Mouse (Mus musculus) heart, postnatal 0 days (tissue): ENCODE measurements around the gene 2310061I04Rik. TPM values are rescaled to one million over a fixed set of nuclear protein-coding genes. Genes with fewer than 3 reads are reported as not detected.

ENCODE experiments used
- ATAC-seq: fragments of 200-750 bp; cut with Nextera tagmentation; 2 replicates; pipeline ENCODE4 v1.8.0; 2017; ENCODE audit warnings: low read depth, moderate number of reproducible peaks, moderate library complexity; ENCODE audit not compliant: insufficient read depth
- DNase-seq: peaks from one replicate; pipeline ENCODE4 v3.0.0-alpha.2; 2016; ENCODE audit warnings: low spot score
- H3K27ac ChIP-seq: fragments of 300-500 bp; sonication (generic); 2 replicates; pipeline ENCODE4 v1.5.1; 2014; ENCODE audit warnings: low read depth, mild to moderate bottlenecking
- H3K27me3 ChIP-seq: fragments of 300-500 bp; sonication (generic); 2 replicates; pipeline ENCODE4 v1.6.1; 2014; ENCODE audit warnings: low read length, mixed read lengths; ENCODE audit not compliant: control insufficient read depth, insufficient read depth
- H3K36me3 ChIP-seq: fragments of 300-500 bp; sonication (generic); replicated peaks from 2 replicates; pipeline ENCODE4 v1.6.1; 2014; ENCODE audit warnings: low read length, mixed read lengths; ENCODE audit not compliant: control insufficient read depth, insufficient read depth
- H3K4me1 ChIP-seq: fragments of 300-500 bp; sonication (generic); 2 replicates; pipeline ENCODE4 v1.6.1; 2014; ENCODE audit warnings: antibody characterized with exemption; ENCODE audit not compliant: control insufficient read depth, insufficient read depth
- H3K4me2 ChIP-seq: fragments of 300-500 bp; sonication (generic); 2 replicates; pipeline ENCODE4 v1.6.1; 2014; ENCODE audit warnings: low read depth, mild to moderate bottlenecking, low read length, moderate library complexity
- H3K4me3 ChIP-seq: fragments of 300-500 bp; sonication (generic); 2 replicates; pipeline ENCODE4 v1.5.1; 2014; ENCODE audit warnings: low read depth, low read length
- H3K9ac ChIP-seq: fragments of 300-500 bp; sonication (generic); replicated peaks from 2 replicates; pipeline ENCODE4 v1.6.1; 2014; ENCODE audit warnings: low read depth, low read length, mixed read lengths
- H3K9me3 ChIP-seq: fragments of 300-500 bp; sonication (generic); replicated peaks from 2 replicates; pipeline ENCODE4 v1.6.1; 2016; ENCODE audit warnings: low read length; ENCODE audit not compliant: control insufficient read depth
- CTCF ChIP-seq: IDR thresholded peaks from 2 replicates; pipeline ENCODE4 v1.5.1; 2016; ENCODE audit warnings: antibody characterized with exemption, control low read depth, low read depth
- EP300 ChIP-seq: IDR thresholded peaks from 2 replicates; pipeline ENCODE4 v1.6.1; 2016; ENCODE audit warnings: antibody characterized with exemption, low read depth
- WGBS: fragments of 180-500 bp; shearing (Covaris S2); extraction: QIAGEN DNeasy Blood & Tissue Kit; methylation state at CpG from one replicate; pipeline ENCODE4 v1.1.7; 2014; 5-methylcytosine and 5-hydroxymethylcytosine counted together
- polyA plus RNA-seq: library from polyadenylated mRNA; unstranded; fragments of >200 nt; fragmentation: Nextera tagmentation; extraction: Ambion mirVana; gene quantifications from 2 replicates; pipeline ENCODE4 v1.2.1, GENCODE M21; 2015
- total RNA-seq: library from RNA; depleted of rRNA; stranded (reverse); fragments of >200 nt; gene quantifications from 2 replicates; pipeline ENCODE4 v1.2.3, GENCODE M21; 2014; ENCODE audit warnings: low replicate concordance

2310061I04Rik gene
- total and polyA plus RNA-seq, 2 experiments from 2014 or later = 32.5 to 53.1 TPM

GRCm38 (mm10) chr17:35921710-35922109 lies 24.5 kb upstream of the 2310061I04Rik start:
- DNase-seq (no peak), ATAC-seq (no peak)
- WGBS = 55% methylated on average over 4 of the region's 4 CpGs
- peaks cover 46% of the 10 kb centered on the region for H3K36me3 ChIP-seq
- H3K27ac ChIP-seq = no peak overlapping the region
- H3K27me3 ChIP-seq = no peaks in the 10 kb centered on the region
- no peak overlapping the region for H3K4me2 ChIP-seq
- TF ChIP-seq CTCF = no peak
- TF ChIP-seq EP300 = no peak
- H3K9ac ChIP-seq = no peak overlapping the region
- peaks cover 12% of the 10 kb centered on the region; the same call in 1 of the 2 replicates for H3K4me1 ChIP-seq
- no peaks in the 10 kb centered on the region for H3K9me3 ChIP-seq
- no peak overlapping the region for H3K4me3 ChIP-seq

- ATAC-seq (no peak), DNase-seq (peak; percentile 72)
- H3K27me3 ChIP-seq = no peaks in the 10 kb centered on the region
- H3K4me1 ChIP-seq = peaks cover 12% of the 10 kb centered on the region; the same call in 1 of the 2 replicates
- no peak overlapping the region for H3K9ac ChIP-seq
- no peak overlapping the region; the same call in 1 of the 2 replicates for H3K27ac ChIP-seq
- H3K4me3 ChIP-seq = no peak overlapping the region
- no peak overlapping the region for H3K4me2 ChIP-seq
- H3K36me3 ChIP-seq = peaks cover 39% of the 10 kb centered on the region
- 71% methylated on average over 5 of the region's 5 CpGs for WGBS
- TF ChIP-seq CTCF = peak; percentile 62
- TF ChIP-seq EP300 = no peak
- H3K9me3 ChIP-seq = no peaks in the 10 kb centered on the region
Measured at GRCm38 (mm10) chr17:35920862-35921562, 23.8 kb upstream of the 2310061I04Rik start.

- WGBS = 74% methylated on average over 1 of the region's 1 CpGs
- no peak overlapping the region for H3K4me3 ChIP-seq
Measured at GRCm38 (mm10) chr17:35920384-35920783, 23.2 kb upstream of the 2310061I04Rik start.

GRCm38 (mm10) chr17:35919864-35920301 lies 22.7 kb upstream of the 2310061I04Rik start:
- Histone ChIP-seq H3K9ac (peak overlapping the region; percentile 2; the same call in 1 of the 2 replicates), H3K4me3 (peak overlapping the region; percentile 91), H3K4me1 (peaks cover 18% of the 10 kb centered on the region; the same call in 1 of the 2 replicates), H3K4me2 (peak overlapping the region; percentile 89; the same call in 1 of the 2 replicates), H3K36me3 (peaks cover 28% of the 10 kb centered on the region), H3K27ac (peak overlapping the region; percentile 99), H3K27me3 (no peaks in the 10 kb centered on the region), H3K9me3 (no peaks in the 10 kb centered on the region)
- 30% methylated on average over 6 of the region's 6 CpGs for WGBS
- TF ChIP-seq EP300 (no peak), CTCF (no peak)
- ATAC-seq (no peak), DNase-seq (no peak)

More at GRCm38 (mm10) chr17:35920384-35920783, 23.2 kb upstream of the 2310061I04Rik start:
- TF ChIP-seq CTCF = no peak
- TF ChIP-seq EP300 = no peak
- no peak overlapping the region for H3K4me2 ChIP-seq
- no peaks in the 10 kb centered on the region for H3K27me3 ChIP-seq
- H3K9me3 ChIP-seq = no peaks in the 10 kb centered on the region
- H3K9ac ChIP-seq = no peak overlapping the region
- DNase-seq (no peak), ATAC-seq (no peak)
- peaks cover 33% of the 10 kb centered on the region for H3K36me3 ChIP-seq
- peaks cover 15% of the 10 kb centered on the region; the same call in 1 of the 2 replicates for H3K4me1 ChIP-seq
- peak overlapping the region; percentile 99 for H3K27ac ChIP-seq

- WGBS = 8% methylated on average over 7 of the region's 7 CpGs
- Histone ChIP-seq H3K9ac (peak overlapping the region; percentile 99), H3K27me3 (no peaks in the 10 kb centered on the region), H3K4me2 (peak overlapping the region; percentile 89), H3K36me3 (peaks cover 26% of the 10 kb centered on the region), H3K27ac (peak overlapping the region; percentile 99), H3K4me3 (peak overlapping the region; percentile 91), H3K4me1 (peaks cover 18% of the 10 kb centered on the region; the same call in 1 of the 2 replicates), H3K9me3 (no peaks in the 10 kb centered on the region)
- TF ChIP-seq CTCF (no peak), EP300 (no peak)
- ATAC-seq (peak; percentile 31), DNase-seq (peak; percentile 99)
Measured at GRCm38 (mm10) chr17:35919060-35919715, 22.0 kb upstream of the 2310061I04Rik start.
